Mouse (Mus musculus) C2C12 (cell line): ENCODE measurements around the gene B430218F22Rik.

Experiments
- CTCF ChIP-seq: IDR thresholded peaks from one replicate; pipeline ENCODE4 v1.5.1; 2011; ENCODE audit not compliant: control insufficient read depth, insufficient read depth, insufficient read length
- MYOD1 ChIP-seq: IDR thresholded peaks from one replicate; pipeline ENCODE4 v1.6.1; 2011; ENCODE audit warnings: low read depth; ENCODE audit not compliant: control insufficient read depth, insufficient read length

DNA sequence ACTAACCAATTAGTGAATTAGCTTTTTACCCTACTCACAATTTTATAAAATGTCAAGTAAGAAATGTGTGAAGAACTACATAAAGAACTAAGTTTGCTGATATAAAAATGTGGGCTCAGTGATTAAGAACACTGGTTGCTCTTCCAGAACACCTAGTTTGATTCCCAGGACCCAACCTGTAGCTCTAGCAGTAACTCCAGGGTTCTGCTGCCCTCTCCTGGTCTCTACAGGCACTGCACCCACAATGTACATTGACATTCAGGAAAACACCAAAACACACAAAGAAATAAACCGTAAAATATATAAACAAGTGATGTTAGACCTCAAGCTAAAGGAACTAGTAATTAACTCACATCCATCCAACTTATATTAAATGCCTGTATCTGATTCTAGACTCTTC is 7.3 kb upstream of the B430218F22Rik start:
- TF ChIP-seq CTCF: peak; percentile 39
- no peak for TF ChIP-seq MYOD1
